Mouse (Mus musculus) ES-Bruce4 (cell line): ENCODE results near the gene Ltf.

Experiments
- CTCF ChIP-seq: IDR thresholded peaks from one replicate; pipeline ENCODE4 v1.8.1; 2011; ENCODE audit warnings: low read depth, low read length
- EP300 ChIP-seq: IDR thresholded peaks from 2 replicates; pipeline ENCODE4 v1.6.1; 2011; ENCODE audit warnings: low read depth, low read length; ENCODE audit not compliant: insufficient read depth
- POLR2A ChIP-seq: IDR thresholded peaks from one replicate; pipeline ENCODE4 v1.8.1; 2011; ENCODE audit warnings: low read length; ENCODE audit not compliant: insufficient read depth

- TF ChIP-seq CTCF: no peak
- no peak for TF ChIP-seq POLR2A
- no peak for TF ChIP-seq EP300
These were observed 38.7 kb downstream of the Ltf start for GRCm38 (mm10) chr9:111057544-111058370.
